Mouse (Mus musculus) lung, postnatal 0 days (tissue): ENCODE data around the gene Rspo4.

Experiments used
- CTCF ChIP-seq: IDR thresholded peaks from 2 replicates; pipeline ENCODE4 v1.5.1; 2016; ENCODE audit warnings: antibody characterized with exemption, mild to moderate bottlenecking
- EP300 ChIP-seq: IDR thresholded peaks from 2 replicates; pipeline ENCODE4 v1.6.1; 2016; ENCODE audit warnings: antibody characterized with exemption, mild to moderate bottlenecking, control low read depth

DNA sequence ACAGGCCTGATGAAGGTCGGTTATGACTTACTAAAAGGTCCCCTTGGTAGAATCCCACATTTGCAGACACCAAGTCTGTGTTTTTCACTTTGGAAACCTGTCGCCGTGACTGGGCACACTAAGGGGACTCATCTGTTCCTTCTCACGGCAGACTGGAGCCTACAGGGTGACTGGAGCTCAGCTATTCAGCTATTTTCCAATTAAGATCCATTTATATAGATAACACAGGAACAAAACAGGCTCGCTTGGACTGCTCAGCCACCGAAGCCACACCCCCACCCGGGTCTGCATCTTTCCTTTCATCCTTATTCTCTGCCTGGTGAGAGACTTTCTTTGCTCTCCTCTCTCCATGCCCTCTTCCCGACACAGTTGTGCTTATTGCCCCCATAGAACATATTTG, 78.3 kb downstream of the Rspo4 start:
- TF ChIP-seq CTCF: no peak
- no peak for TF ChIP-seq EP300
